Mouse (Mus musculus) CH12.LX (cell line): ENCODE results near the gene Ccl17. TPM values are rescaled to one million over a fixed set of nuclear protein-coding genes. Genes with fewer than 3 reads are reported as not detected.

Experiments used
- DNase-seq: peaks from one replicate; pipeline ENCODE4 v3.0.0-alpha.2; 2013; ENCODE audit errors: extremely low read depth
- H3K27ac ChIP-seq: 2 replicates; pipeline ENCODE4 v1.5.1; 2012; ENCODE audit warnings: low read depth, mild to moderate bottlenecking, control low read depth, moderate library complexity; ENCODE audit not compliant: insufficient read depth
- H3K27me3 ChIP-seq: replicated peaks from 2 replicates; pipeline ENCODE3; 2012; ENCODE audit warnings: inconsistent platforms
- H3K36me3 ChIP-seq, 2 experiments: replicated peaks in 1 of 2; 2 replicates each; pipeline versions ENCODE3 to v1.6.1; 2012; ENCODE audit warnings: inconsistent platforms in 1 of 2, low read length in 1 of 2, mild to moderate bottlenecking in 1 of 2, mixed read lengths in 1 of 2, moderate library complexity in 1 of 2; ENCODE audit not compliant: control insufficient read depth in 1 of 2, insufficient read depth in 1 of 2
- H3K4me1 ChIP-seq, 2 experiments: 2 replicates each; pipeline ENCODE4 v1.6.1; 2012; ENCODE audit warnings: inconsistent platforms in 1 of 2, moderate library complexity in 1 of 2; ENCODE audit not compliant: insufficient read depth in 2 of 2, control insufficient read depth in 1 of 2
- H3K4me2 ChIP-seq: 2 replicates; pipeline ENCODE4 v1.6.1; 2012; ENCODE audit warnings: low read depth, mild to moderate bottlenecking, control low read depth; ENCODE audit not compliant: poor library complexity, insufficient read depth, severe bottlenecking
- H3K4me3 ChIP-seq, 3 experiments: fragments of 150-350 bp in 1 of 3; sonication (generic) in 1 of 3; replicated peaks in 1 of 3; 2 replicates each; pipeline versions ENCODE3 to v1.5.1; 2011 to 2012; ENCODE audit warnings: low read depth in 2 of 3, low read length in 2 of 3, mild to moderate bottlenecking in 2 of 3, moderate library complexity in 2 of 3, control low read depth in 1 of 3, improper control_type of control experiment in 1 of 3, inconsistent platforms in 1 of 3, mixed read lengths in 1 of 3; ENCODE audit not compliant: poor library complexity in 1 of 3
- H3K79me2 ChIP-seq: replicated peaks from 2 replicates; pipeline ENCODE4 v1.6.1; 2012; ENCODE audit warnings: mild to moderate bottlenecking, moderate library complexity; ENCODE audit not compliant: control insufficient read depth, poor library complexity, insufficient read depth, severe bottlenecking; ENCODE audit errors: extremely low read depth
- H3K9ac ChIP-seq: 2 replicates; pipeline ENCODE4 v1.6.1; 2012; ENCODE audit warnings: low read depth, mild to moderate bottlenecking, control low read depth, moderate library complexity; ENCODE audit not compliant: insufficient read depth
- H3K9me3 ChIP-seq: replicated peaks from 2 replicates; pipeline ENCODE3; 2012; ENCODE audit warnings: low read length, inconsistent platforms, mixed read lengths
- BHLHE40 ChIP-seq: IDR thresholded peaks from 2 replicates; pipeline ENCODE4 v1.6.1; 2011; ENCODE audit warnings: mild to moderate bottlenecking, low read depth, low read length, improper control_type of control experiment
- CTCF ChIP-seq, 2 experiments: IDR thresholded peaks in 1 of 2; conservative IDR thresholded peaks in 1 of 2; 2 replicates each; pipeline ENCODE4 v1.5.1; 2011 to 2012; ENCODE audit warnings: low read depth in 2 of 2, low read length in 2 of 2, improper control_type of control experiment in 1 of 2, inconsistent platforms in 1 of 2, mild to moderate bottlenecking in 1 of 2, moderate library complexity in 1 of 2
- E2F4 ChIP-seq: IDR thresholded peaks from 2 replicates; pipeline ENCODE4 v1.6.1; 2011; ENCODE audit warnings: low read depth, low read length, improper control_type of control experiment; ENCODE audit not compliant: insufficient replicate concordance
- ELF1 ChIP-seq: IDR thresholded peaks from 2 replicates; pipeline ENCODE4 v1.6.1; 2014; ENCODE audit warnings: low read depth, mild to moderate bottlenecking, inconsistent platforms, low read length, improper control_type of control experiment
- EP300 ChIP-seq: IDR thresholded peaks from 2 replicates; pipeline ENCODE4 v1.6.1; 2011; ENCODE audit warnings: low read length, improper control_type of control experiment
- ETS1 ChIP-seq: conservative IDR thresholded peaks from 2 replicates; pipeline ENCODE4 v1.6.1; 2012; ENCODE audit warnings: low read depth, mild to moderate bottlenecking, inconsistent platforms, low read length, improper control_type of control experiment, moderate library complexity
- HCFC1 ChIP-seq: IDR thresholded peaks from 2 replicates; pipeline ENCODE4 v1.6.1; 2012; ENCODE audit warnings: low read depth, mild to moderate bottlenecking, inconsistent platforms, low read length, improper control_type of control experiment
- IRF4 ChIP-seq: IDR thresholded peaks from 2 replicates; pipeline ENCODE4 v1.6.1; 2014; ENCODE audit warnings: low read depth, mild to moderate bottlenecking, inconsistent platforms, low read length, improper control_type of control experiment
- KAT2A ChIP-seq: IDR thresholded peaks from 2 replicates; pipeline ENCODE4 v1.6.1; 2012; ENCODE audit warnings: low read length, improper control_type of control experiment, inconsistent platforms; ENCODE audit not compliant: insufficient replicate concordance
- MAX ChIP-seq: IDR thresholded peaks from 2 replicates; pipeline ENCODE4 v1.6.1; 2011; ENCODE audit warnings: low read length, improper control_type of control experiment
- MAZ ChIP-seq: IDR thresholded peaks from 2 replicates; pipeline ENCODE4 v1.6.1; 2012; ENCODE audit warnings: low read depth, mild to moderate bottlenecking, inconsistent platforms, low read length, improper control_type of control experiment, moderate library complexity
- MEF2A ChIP-seq: IDR thresholded peaks from 2 replicates; pipeline ENCODE4 v1.6.1; 2014; ENCODE audit warnings: low read depth, mild to moderate bottlenecking, inconsistent platforms, low read length, improper control_type of control experiment, borderline replicate concordance
- PAX5 ChIP-seq: IDR thresholded peaks from 2 replicates; pipeline ENCODE4 v1.6.1; 2012; ENCODE audit warnings: low read length, inconsistent platforms, mixed read lengths
- POLR2AphosphoS2 ChIP-seq: IDR thresholded peaks from 2 replicates; pipeline ENCODE4 v1.6.1; 2011; ENCODE audit warnings: low read depth, low read length, improper control_type of control experiment
- RCOR1 ChIP-seq: conservative IDR thresholded peaks from 2 replicates; pipeline ENCODE4 v1.6.1; 2012; ENCODE audit warnings: low read depth, mild to moderate bottlenecking, inconsistent platforms, low read length, improper control_type of control experiment
- SIN3A ChIP-seq: IDR thresholded peaks from 2 replicates; pipeline ENCODE4 v1.6.1; 2012; ENCODE audit warnings: low read length, improper control_type of control experiment, inconsistent platforms
- SMC3 ChIP-seq: IDR thresholded peaks from 2 replicates; pipeline ENCODE4 v1.6.1; 2011; ENCODE audit warnings: low read depth, low read length, improper control_type of control experiment
- TBP ChIP-seq: conservative IDR thresholded peaks from 2 replicates; pipeline ENCODE4 v1.6.1; 2011; ENCODE audit warnings: low read depth, low read length, improper control_type of control experiment
- UBTF ChIP-seq: IDR thresholded peaks from 2 replicates; pipeline ENCODE4 v1.6.1; 2012; ENCODE audit warnings: low read depth, mild to moderate bottlenecking, inconsistent platforms, low read length, improper control_type of control experiment, moderate library complexity
- ZC3H11A ChIP-seq: IDR thresholded peaks from 2 replicates; pipeline ENCODE4 v1.6.1; 2012; ENCODE audit warnings: low read depth, mild to moderate bottlenecking, inconsistent platforms, low read length, improper control_type of control experiment
- ZKSCAN1 ChIP-seq: IDR thresholded peaks from 2 replicates; pipeline ENCODE4 v1.6.1; 2012; ENCODE audit warnings: low read depth, inconsistent platforms, low read length, improper control_type of control experiment, borderline replicate concordance
- ZMIZ1 ChIP-seq: IDR thresholded peaks from 2 replicates; pipeline ENCODE4 v1.6.1; 2012; ENCODE audit warnings: low read depth, mild to moderate bottlenecking, inconsistent platforms, low read length, improper control_type of control experiment
- dilution Hi-C: fragments of 300-500 bp; cut with MboI; formaldehyde crosslinking; loops from 2 replicates; pipeline ENCODE4 v1.14.3; 2020; ENCODE audit warnings: low sequenced_read_pairs; ENCODE audit not compliant: extremely low pct_unique_long_range_greater_than_20kb, extremely low pct_ligation_motif_present
- in situ Hi-C: fragments of 300-500 bp; cut with MboI; formaldehyde crosslinking; loops from 3 replicates; pipeline ENCODE4 v1.14.3; 2019; ENCODE audit warnings: low sequenced_read_pairs, low pct_ligation_motif_present, low pct_unique_long_range_greater_than_20kb, mixed read lengths
- polyA plus RNA-seq: library from polyadenylated mRNA; unstranded; fragments of >175 nt; gene quantifications from 2 replicates; pipeline ENCODE4 v1.2.1, GENCODE M21; 2012; ENCODE audit warnings: low read depth; ENCODE audit not compliant: insufficient read length
- total RNA-seq, 2 experiments: library from RNA; depleted of rRNA; stranded (reverse); fragments of 300-350 nt in 1 of 2; fragments of >200 nt in 1 of 2; gene quantifications; 2 replicates each; pipeline ENCODE4 v1.2.3; 2012 to 2014

Gene Ccl17
- total RNA-seq (2012; rRNA removed) (2.1 and 2.2 TPM in 2 replicates), total RNA-seq (2014; rRNA removed) (2.5 and 2.6 TPM in 2 replicates), polyA plus RNA-seq (1.3 and 2.5 TPM in 2 replicates)

DNA sequence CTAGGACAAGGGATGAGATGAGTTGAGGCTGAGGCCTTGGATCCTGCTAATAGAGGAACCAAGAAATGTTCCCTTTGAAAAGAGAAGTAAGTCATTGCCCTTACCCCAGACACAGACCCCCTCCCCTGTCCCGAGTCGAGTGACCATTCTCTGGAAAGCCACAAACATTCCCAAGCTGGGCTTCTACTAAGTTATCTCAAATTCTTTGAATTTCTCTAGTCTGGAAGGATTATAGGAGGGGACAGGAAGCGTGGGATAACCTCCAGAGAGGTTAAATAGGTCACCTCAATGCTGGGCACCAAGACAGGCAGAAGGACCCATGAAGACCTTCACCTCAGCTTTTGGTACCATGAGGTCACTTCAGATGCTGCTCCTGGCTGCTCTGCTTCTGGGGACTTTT, at the start of gene Ccl17:
Gene Ccl17 (plus strand): TSS at position 301 of the 400 bp plus-strand sequence.
- in situ Hi-C loops = no loop called here
- Histone ChIP-seq H3K4me3 (peak within 1 kb of the TSS in 1 of 3 experiments; percentile 6), H3K9me3 (no peaks in the 10 kb centered on the region), H3K27ac (no peak within 1 kb of the TSS), H3K79me2 (no peaks in the 10 kb centered on the region), H3K27me3 (no peaks in the 10 kb centered on the region), H3K9ac (no peak within 1 kb of the TSS), H3K4me1 (peaks cover 38 to 69% of the 10 kb centered on the region in 2 experiments), H3K36me3 (no peaks in the 10 kb centered on the region), H3K4me2 (no peak within 1 kb of the TSS)
- dilution Hi-C loops = no loop called here
- no peak for DNase-seq
- no peak for TF ChIP-seq SMC3
- TF ChIP-seq MAX = no peak

DNA sequence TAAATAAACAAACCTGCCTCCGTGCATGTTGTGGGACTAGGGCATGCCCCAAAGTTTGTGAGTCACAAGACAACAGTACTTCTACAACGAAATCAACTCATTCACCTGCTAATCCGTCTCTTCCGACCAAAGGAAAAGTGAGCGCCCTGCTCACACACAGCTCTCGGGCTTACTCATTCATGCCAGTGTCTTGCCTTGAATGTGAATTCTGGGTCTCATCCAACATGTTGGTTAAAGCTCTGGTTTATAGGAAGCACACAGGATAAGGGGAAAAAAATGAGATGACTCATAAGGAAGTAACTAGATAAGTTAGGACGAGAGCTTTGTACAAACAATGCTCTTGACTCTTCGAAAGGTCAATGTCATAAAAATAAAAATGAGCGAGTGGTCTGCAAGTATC, 43.2 kb upstream of the Ccl17 start:
- Histone ChIP-seq H3K36me3 (peaks cover 0 to 19% of the 10 kb centered on the region in 2 experiments), H3K9ac (no peak overlapping the region), H3K9me3 (peaks cover 6% of the 10 kb centered on the region), H3K27ac (no peak overlapping the region)
- no peak for DNase-seq
- dilution Hi-C loops (no loop called here), in situ Hi-C loops (no loop called here)
- no peak for TF ChIP-seq MAZ
- no peak for TF ChIP-seq TBP
- no peak for TF ChIP-seq EP300
- no peak for TF ChIP-seq UBTF
- no peak for TF ChIP-seq BHLHE40
- no peak for TF ChIP-seq MAX
- TF ChIP-seq ETS1 = no peak
- TF ChIP-seq SIN3A = no peak
- TF ChIP-seq HCFC1 = no peak
- TF ChIP-seq ELF1 = no peak
- TF ChIP-seq, all 38 proteins: peak for 0
- no peaks in the 10 kb centered on the region for H3K27me3 ChIP-seq
- H3K4me2 ChIP-seq = no peak overlapping the region
- H3K4me1 ChIP-seq = peaks cover 12 to 32% of the 10 kb centered on the region in 2 experiments
- H3K4me3 ChIP-seq = no peak overlapping the region
- no peaks in the 10 kb centered on the region for H3K79me2 ChIP-seq

GRCm38 (mm10) chr8:94770945-94771344, 39.3 kb upstream of the Ccl17 start:
- Histone ChIP-seq H3K79me2 (no peaks in the 10 kb centered on the region), H3K4me3 (no peak overlapping the region)
- dilution Hi-C loops = no loop called here

More at GRCm38 (mm10) chr8:94770945-94771344, 39.3 kb upstream of the Ccl17 start:
- Histone ChIP-seq H3K9ac (no peak overlapping the region), H3K4me1 (peaks cover 17 to 57% of the 10 kb centered on the region in 2 experiments), H3K9me3 (peaks cover 6% of the 10 kb centered on the region), H3K4me2 (no peak overlapping the region), H3K27me3 (no peaks in the 10 kb centered on the region), H3K27ac (no peak overlapping the region), H3K36me3 (peaks cover 0 to 47% of the 10 kb centered on the region in 2 experiments)
- DNase-seq = no peak
- TF ChIP-seq E2F4 (no peak), SMC3 (no peak), ZKSCAN1 (no peak), ZMIZ1 (no peak), MEF2A (no peak), IRF4 (no peak), EP300 (no peak), KAT2A (no peak), RCOR1 (no peak), ZC3H11A (no peak), POLR2AphosphoS2 (no peak), PAX5 (no peak), MAZ (no peak), CTCF (conservative IDR thresholded peaks at IDR 0.05 in 1 of 2, IDR thresholded peaks at IDR 0.05 in 1 of 2; ENCODE audit: low read depth in 2 of 2, low read length in 2 of 2) (no peak)
- in situ Hi-C loops = no loop called here
